Mouse (Mus musculus): ENCODE results near the gene Mapk13. TPM values are rescaled to one million over a fixed set of nuclear protein-coding genes. Genes with fewer than 3 reads are reported as not detected.
A peak's percentile ranks its signal among the peaks of the same experiment; 100 is the strongest.

Mapk13 gene
- polyA plus RNA-seq, 1 experiment, result 49.0 TPM

DNA sequence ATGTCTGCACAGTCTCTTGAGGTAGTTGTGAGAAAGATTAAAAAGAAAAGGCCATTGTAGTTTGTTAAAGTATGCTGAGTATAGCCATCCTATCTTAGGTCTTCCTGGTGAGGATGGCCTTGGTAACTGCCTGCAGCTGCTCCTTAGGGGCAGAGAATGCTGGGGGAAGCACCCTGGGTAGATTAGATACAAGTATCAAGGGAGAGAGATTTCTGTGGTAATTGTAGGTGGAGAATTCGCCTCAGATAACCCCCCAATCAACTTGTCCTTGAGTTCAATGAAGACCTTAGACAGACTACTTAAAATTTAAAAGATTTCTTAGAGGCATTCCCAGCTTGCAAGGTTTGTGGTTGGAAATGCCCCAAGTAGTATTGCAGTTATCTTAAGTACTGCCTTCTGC lies 34.2 kb downstream of the Mapk13 start:
- Histone ChIP-seq H3K36me3 (ENCODE audit: control insufficient read depth, insufficient read depth, low read length, poor library complexity, severe bottlenecking) (peaks cover 13% of the 10 kb centered on the region; the same call in 1 of the 2 replicates), H3K4me1 (ENCODE audit: control insufficient read depth, insufficient read depth, low read length) (peaks cover 2% of the 10 kb centered on the region), H3K4me3 (ENCODE audit: low read depth, low read length) (no peak overlapping the region), H3K27ac (ENCODE audit: insufficient read depth, low read length) (no peak overlapping the region), H3K9ac (ENCODE audit: low read depth, poor library complexity, severe bottlenecking) (0 out of 2 replicates have a peak overlapping the region, but pooled peaks have one; percentile 18), H3K9me3 (replicated peaks; ENCODE audit: control insufficient read depth, insufficient read depth, low read length, poor library complexity, severe bottlenecking) (no peaks in the 10 kb centered on the region), H3K27me3 (ENCODE audit: control insufficient read depth, insufficient read depth, low read length, poor library complexity, severe bottlenecking) (no peaks in the 10 kb centered on the region)
- no peak for TF ChIP-seq POLR2A (IDR thresholded peaks at IDR 0.05; ENCODE audit: insufficient read depth, low read length)
- TF ChIP-seq EP300 (IDR thresholded peaks at IDR 0.05; ENCODE audit: insufficient read depth, low read depth, low read length), result no peak
- no peak for TF ChIP-seq CTCF (IDR thresholded peaks at IDR 0.05; ENCODE audit: low read depth, low read length)

DNA sequence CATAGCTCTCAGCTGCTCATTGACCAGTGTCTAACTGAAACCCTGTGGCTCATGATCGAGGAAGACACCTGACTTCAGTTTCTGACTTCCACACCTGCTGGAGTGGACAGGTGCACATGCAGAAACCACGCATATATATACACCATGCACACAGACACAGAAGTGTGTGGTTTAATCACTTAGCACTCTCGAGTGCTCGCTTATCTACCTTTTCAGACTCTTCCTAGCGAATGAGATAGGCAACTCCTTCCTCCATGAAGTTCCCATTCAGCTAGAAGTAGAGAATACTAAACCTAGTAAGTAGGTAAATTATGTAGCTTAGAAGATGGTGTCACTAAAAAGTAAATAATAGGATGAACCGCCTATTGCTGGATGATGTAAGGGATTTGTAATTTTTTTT lies 35.9 kb downstream of the Mapk13 start:
- Histone ChIP-seq H3K27ac (ENCODE audit: insufficient read depth, low read length) (no peak overlapping the region), H3K4me3 (ENCODE audit: low read depth, low read length) (no peak overlapping the region), H3K27me3 (ENCODE audit: control insufficient read depth, insufficient read depth, low read length, poor library complexity, severe bottlenecking) (no peaks in the 10 kb centered on the region), H3K36me3 (ENCODE audit: control insufficient read depth, insufficient read depth, low read length, poor library complexity, severe bottlenecking) (peaks cover 14% of the 10 kb centered on the region; the same call in 1 of the 2 replicates), H3K9me3 (replicated peaks; ENCODE audit: control insufficient read depth, insufficient read depth, low read length, poor library complexity, severe bottlenecking) (no peaks in the 10 kb centered on the region), H3K4me1 (ENCODE audit: control insufficient read depth, insufficient read depth, low read length) (peaks cover 2% of the 10 kb centered on the region), H3K9ac (ENCODE audit: low read depth, poor library complexity, severe bottlenecking) (no peak overlapping the region)
- no peak for TF ChIP-seq EP300 (IDR thresholded peaks at IDR 0.05; ENCODE audit: insufficient read depth, low read depth, low read length)
- no peak for TF ChIP-seq CTCF (IDR thresholded peaks at IDR 0.05; ENCODE audit: low read depth, low read length)
- TF ChIP-seq POLR2A (IDR thresholded peaks at IDR 0.05; ENCODE audit: insufficient read depth, low read length), result no peak

DNA sequence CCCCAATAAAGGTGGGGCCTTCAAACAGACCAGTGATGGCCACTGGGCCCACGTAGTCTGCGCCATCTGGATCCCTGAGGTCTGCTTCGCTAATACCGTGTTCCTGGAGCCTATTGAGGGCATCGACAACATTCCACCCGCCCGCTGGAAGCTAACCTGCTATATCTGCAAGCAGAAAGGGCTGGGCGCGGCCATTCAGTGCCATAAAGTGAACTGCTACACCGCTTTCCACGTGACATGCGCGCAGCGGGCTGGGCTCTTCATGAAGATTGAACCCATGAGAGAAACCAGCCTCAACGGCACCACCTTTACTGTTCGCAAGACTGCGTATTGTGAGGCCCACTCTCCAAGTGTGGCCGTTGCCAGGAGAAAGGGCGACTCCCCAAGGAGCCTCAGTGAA lies 37.7 kb downstream of the Mapk13 start:
- H3K27me3 ChIP-seq (ENCODE audit: control insufficient read depth, insufficient read depth, low read length, poor library complexity, severe bottlenecking), result no peaks in the 10 kb centered on the region
- no peak overlapping the region for H3K9ac ChIP-seq (ENCODE audit: low read depth, poor library complexity, severe bottlenecking)
- peaks cover 14% of the 10 kb centered on the region; the same call in 1 of the 2 replicates for H3K36me3 ChIP-seq (ENCODE audit: control insufficient read depth, insufficient read depth, low read length, poor library complexity, severe bottlenecking)
- no peaks in the 10 kb centered on the region for H3K9me3 ChIP-seq (replicated peaks; ENCODE audit: control insufficient read depth, insufficient read depth, low read length, poor library complexity, severe bottlenecking)
- 0 out of 2 replicates have a peak overlapping the region, but pooled peaks have one; percentile 1 for H3K4me3 ChIP-seq (ENCODE audit: low read depth, low read length)
- no peak for TF ChIP-seq POLR2A (IDR thresholded peaks at IDR 0.05; ENCODE audit: insufficient read depth, low read length)
- no peak for TF ChIP-seq EP300 (IDR thresholded peaks at IDR 0.05; ENCODE audit: insufficient read depth, low read depth, low read length)
- no peak for TF ChIP-seq CTCF (IDR thresholded peaks at IDR 0.05; ENCODE audit: low read depth, low read length)
- H3K27ac ChIP-seq (ENCODE audit: insufficient read depth, low read length), result no peak overlapping the region
- H3K4me1 ChIP-seq (ENCODE audit: control insufficient read depth, insufficient read depth, low read length), result peaks cover 2% of the 10 kb centered on the region

DNA sequence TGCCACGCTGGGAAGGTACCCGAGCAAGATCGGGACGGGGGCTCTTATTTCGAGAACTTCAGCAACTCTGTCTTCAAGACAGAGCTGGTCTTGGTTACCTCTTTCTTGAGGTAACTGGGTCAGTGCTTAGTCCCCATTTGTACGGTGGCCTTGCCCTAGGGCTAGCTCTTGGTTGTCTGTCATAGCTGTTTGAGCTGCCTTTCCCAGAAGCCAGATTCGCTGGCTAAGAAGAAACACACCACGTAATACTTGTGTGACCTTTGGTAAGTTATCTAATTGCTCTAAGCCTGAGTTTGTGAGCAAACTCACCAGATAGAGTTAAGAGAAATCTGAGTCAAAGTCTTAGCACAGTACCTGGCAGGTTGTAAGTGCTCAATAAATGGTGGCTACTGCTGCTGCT lies 39.6 kb downstream of the Mapk13 start:
- no peaks in the 10 kb centered on the region for H3K27me3 ChIP-seq (ENCODE audit: control insufficient read depth, insufficient read depth, low read length, poor library complexity, severe bottlenecking)
- H3K9ac ChIP-seq (ENCODE audit: low read depth, poor library complexity, severe bottlenecking), result no peak overlapping the region
- no peak overlapping the region for H3K27ac ChIP-seq (ENCODE audit: insufficient read depth, low read length)
- peaks cover 2% of the 10 kb centered on the region for H3K4me1 ChIP-seq (ENCODE audit: control insufficient read depth, insufficient read depth, low read length)
- TF ChIP-seq CTCF (IDR thresholded peaks at IDR 0.05; ENCODE audit: low read depth, low read length) (no peak), EP300 (IDR thresholded peaks at IDR 0.05; ENCODE audit: insufficient read depth, low read depth, low read length) (no peak), POLR2A (IDR thresholded peaks at IDR 0.05; ENCODE audit: insufficient read depth, low read length) (no peak)
- H3K36me3 ChIP-seq (ENCODE audit: control insufficient read depth, insufficient read depth, low read length, poor library complexity, severe bottlenecking), result peaks cover 14% of the 10 kb centered on the region
- no peak overlapping the region for H3K4me3 ChIP-seq (ENCODE audit: low read depth, low read length)
- H3K9me3 ChIP-seq (replicated peaks; ENCODE audit: control insufficient read depth, insufficient read depth, low read length, poor library complexity, severe bottlenecking), result no peaks in the 10 kb centered on the region

DNA sequence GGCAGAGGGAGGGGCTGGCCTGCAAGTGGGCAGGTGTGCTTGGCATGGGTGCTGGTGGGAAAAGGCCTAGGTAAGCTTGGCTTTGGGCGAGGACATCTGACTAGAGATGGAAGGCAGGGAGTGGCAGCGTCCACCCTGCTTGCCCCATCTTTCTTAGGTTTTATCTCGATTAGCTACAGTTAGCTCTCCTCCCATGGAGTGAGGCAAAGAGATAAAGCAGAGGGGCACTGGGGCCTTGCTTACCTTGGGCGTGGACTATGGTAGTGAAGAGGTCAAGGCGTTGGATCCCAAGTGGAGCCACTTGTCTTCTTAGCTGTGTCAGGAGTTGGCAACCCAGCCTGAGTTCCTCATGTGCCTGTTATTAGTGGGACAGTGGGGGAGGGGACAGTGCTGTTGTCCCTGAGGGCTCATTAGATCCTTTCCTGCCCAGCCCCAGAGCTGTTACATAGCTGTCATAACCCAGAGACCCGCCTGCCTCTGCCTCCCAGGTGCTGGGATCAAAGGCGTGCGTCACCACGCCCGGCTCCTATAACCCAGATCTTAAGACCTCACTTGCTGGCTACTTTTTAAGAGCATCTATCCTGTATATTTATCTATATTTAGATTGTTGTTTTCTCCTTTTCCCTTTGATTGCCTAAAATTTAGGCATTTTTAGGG lies 40.2 kb downstream of the Mapk13 start:
- H3K4me3 ChIP-seq (ENCODE audit: low read depth, low read length), result no peak overlapping the region
- no peaks in the 10 kb centered on the region for H3K9me3 ChIP-seq (replicated peaks; ENCODE audit: control insufficient read depth, insufficient read depth, low read length, poor library complexity, severe bottlenecking)
- no peak overlapping the region for H3K27ac ChIP-seq (ENCODE audit: insufficient read depth, low read length)
- H3K27me3 ChIP-seq (ENCODE audit: control insufficient read depth, insufficient read depth, low read length, poor library complexity, severe bottlenecking), result no peaks in the 10 kb centered on the region
- TF ChIP-seq CTCF (IDR thresholded peaks at IDR 0.05; ENCODE audit: low read depth, low read length), result no peak
- no peak for TF ChIP-seq EP300 (IDR thresholded peaks at IDR 0.05; ENCODE audit: insufficient read depth, low read depth, low read length)
- no peak for TF ChIP-seq POLR2A (IDR thresholded peaks at IDR 0.05; ENCODE audit: insufficient read depth, low read length)
- H3K36me3 ChIP-seq (ENCODE audit: control insufficient read depth, insufficient read depth, low read length, poor library complexity, severe bottlenecking), result peaks cover 12% of the 10 kb centered on the region
- no peak overlapping the region for H3K9ac ChIP-seq (ENCODE audit: low read depth, poor library complexity, severe bottlenecking)
- peaks cover 2% of the 10 kb centered on the region for H3K4me1 ChIP-seq (ENCODE audit: control insufficient read depth, insufficient read depth, low read length)

DNA sequence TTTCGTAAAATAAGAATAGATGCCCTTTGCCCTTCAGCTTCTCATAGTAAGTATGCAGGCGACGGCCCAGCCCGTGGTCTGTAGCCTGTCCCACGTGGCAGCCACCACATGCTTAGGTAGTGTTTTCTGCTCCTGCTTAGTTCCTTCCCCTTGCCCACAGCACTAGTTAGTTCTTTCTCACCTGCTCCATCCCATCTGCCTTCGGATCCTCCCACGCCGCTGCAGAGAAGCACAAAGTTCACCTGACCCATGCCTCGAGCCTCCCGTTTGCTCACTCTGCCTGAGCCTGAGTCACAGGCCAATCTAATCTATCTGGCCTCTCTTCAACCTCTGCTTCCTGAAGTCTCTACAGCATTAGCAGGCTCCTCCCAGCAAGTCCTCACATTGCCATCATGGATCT lies 43.2 kb downstream of the Mapk13 start:
- peaks cover 8% of the 10 kb centered on the region for H3K36me3 ChIP-seq (ENCODE audit: control insufficient read depth, insufficient read depth, low read length, poor library complexity, severe bottlenecking)
- no peak overlapping the region for H3K27ac ChIP-seq (ENCODE audit: insufficient read depth, low read length)
- no peaks in the 10 kb centered on the region for H3K27me3 ChIP-seq (ENCODE audit: control insufficient read depth, insufficient read depth, low read length, poor library complexity, severe bottlenecking)
- H3K4me3 ChIP-seq (ENCODE audit: low read depth, low read length), result no peak overlapping the region
- no peaks in the 10 kb centered on the region for H3K4me1 ChIP-seq (ENCODE audit: control insufficient read depth, insufficient read depth, low read length)
- no peak overlapping the region for H3K9ac ChIP-seq (ENCODE audit: low read depth, poor library complexity, severe bottlenecking)
- TF ChIP-seq CTCF (IDR thresholded peaks at IDR 0.05; ENCODE audit: low read depth, low read length) (no peak), EP300 (IDR thresholded peaks at IDR 0.05; ENCODE audit: insufficient read depth, low read depth, low read length) (no peak), POLR2A (IDR thresholded peaks at IDR 0.05; ENCODE audit: insufficient read depth, low read length) (no peak)
- no peaks in the 10 kb centered on the region for H3K9me3 ChIP-seq (replicated peaks; ENCODE audit: control insufficient read depth, insufficient read depth, low read length, poor library complexity, severe bottlenecking)
